Mouse (Mus musculus) G1E-ER4 (cell line): Measurements from ENCODE around the gene Atpif1. TPM values are rescaled to one million over a fixed set of nuclear protein-coding genes. Genes with fewer than 3 reads are reported as not detected.

Source experiments
- GATA1 ChIP-seq: IDR thresholded peaks from one replicate; pipeline ENCODE4 v1.8.0; 2012; ENCODE audit warnings: low read length, inconsistent platforms
- polyA plus RNA-seq: library from polyadenylated mRNA; stranded (reverse); fragments of >175 nt; gene quantifications from 2 replicates; pipeline ENCODE4 v1.2.3, GENCODE M21; 2012

Atpif1 gene
- 178 and 267 TPM in 2 replicates for polyA plus RNA-seq

DNA sequence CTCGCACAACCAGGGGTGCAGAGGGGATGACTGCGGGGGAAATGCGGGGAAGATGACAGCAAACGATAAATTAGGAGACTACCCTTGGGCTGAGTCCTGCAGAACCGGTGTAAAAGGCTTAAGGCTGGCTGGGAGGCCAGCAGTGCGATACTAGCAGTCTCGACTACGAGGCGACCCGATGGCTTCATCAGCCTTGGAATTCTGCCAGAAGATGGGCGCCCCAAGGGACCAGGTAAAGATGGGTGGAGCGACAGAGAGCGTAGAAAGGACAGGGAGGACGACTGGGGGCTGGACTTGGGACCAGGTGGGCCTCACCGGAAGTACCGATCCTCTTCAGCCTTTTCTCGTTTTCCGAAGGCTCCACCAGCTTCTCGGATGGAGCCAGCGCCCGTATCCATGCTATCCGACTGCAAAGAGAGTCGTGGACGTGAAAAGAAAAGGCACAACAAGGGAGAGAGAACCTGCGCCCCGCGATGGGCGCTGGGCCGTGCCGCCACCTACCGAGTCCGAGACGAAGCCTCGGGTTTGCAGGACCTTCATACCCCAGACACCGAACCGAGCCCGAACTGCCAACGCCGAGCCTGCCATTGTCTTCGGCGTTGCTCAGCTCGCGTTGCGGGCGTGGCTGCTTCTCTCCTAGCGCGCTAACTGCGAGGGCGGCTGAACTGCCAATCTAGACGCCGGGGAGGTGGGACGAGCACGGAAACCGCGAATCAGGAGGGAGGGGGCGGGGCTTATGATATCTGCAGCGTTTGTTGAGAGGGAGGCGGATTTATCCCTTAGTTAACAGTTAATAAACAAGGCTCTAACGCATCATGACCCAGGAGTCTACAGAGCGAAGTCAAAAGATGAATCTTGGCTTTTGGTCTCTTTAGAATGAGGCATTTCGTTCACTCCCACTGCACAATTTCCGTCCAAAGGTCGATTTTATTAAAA, at the start of gene Atpif1:
Gene Atpif1, minus strand, starts transcription at position 679 of the 936 bp plus-strand sequence.
- no peak for TF ChIP-seq GATA1

DNA sequence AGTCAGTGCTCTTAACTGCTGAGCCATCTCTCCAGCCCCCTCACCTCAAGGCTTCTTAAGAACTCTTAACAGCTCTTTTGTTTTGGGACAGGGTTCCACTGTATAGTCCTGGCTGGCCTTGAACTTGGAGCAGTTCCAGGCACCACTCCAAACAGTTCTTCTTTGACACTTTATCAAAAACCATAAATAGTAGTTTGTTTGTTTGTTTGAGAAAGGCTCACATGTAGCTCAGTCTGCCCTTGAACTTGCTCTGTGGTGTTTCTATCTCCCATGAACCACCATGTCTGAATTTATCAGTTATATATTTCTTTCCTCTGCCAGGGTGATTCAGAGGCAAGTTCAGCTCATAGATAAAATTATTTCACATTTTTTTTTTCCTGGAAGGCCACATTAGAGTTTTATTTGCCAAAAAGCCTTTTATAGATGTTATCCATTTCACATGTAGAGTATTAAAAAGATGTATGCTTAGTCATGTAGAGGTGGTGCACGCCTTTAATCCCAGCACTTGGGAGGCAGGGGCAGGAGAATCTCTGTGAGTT, 41.4 kb upstream of the Atpif1 start:
- TF ChIP-seq GATA1, result no peak

GRCm38 (mm10) chr4:132573327-132573726, 39.9 kb upstream of the Atpif1 start:
- no peak for TF ChIP-seq GATA1

DNA sequence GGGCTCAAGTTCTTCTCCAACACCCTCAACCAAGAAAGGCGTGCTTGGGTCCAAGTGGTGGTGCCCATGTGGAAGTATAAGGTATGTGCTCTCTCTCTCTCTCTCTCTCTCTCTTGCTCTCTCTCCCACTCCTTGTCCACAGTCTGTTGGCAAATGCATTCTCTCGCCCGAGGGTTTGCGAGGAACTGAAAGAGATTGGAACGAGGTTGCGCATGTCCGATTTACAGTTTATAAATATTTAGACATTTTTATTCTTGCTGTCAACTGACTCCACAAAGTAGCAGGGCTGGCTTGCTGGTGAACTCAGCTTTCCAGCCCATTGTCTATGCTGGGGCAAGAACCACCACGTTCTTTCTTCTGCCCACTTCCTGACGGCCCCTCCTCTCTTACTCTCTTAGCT, 37.7 kb upstream of the Atpif1 start:
- TF ChIP-seq GATA1, result no peak

- no peak for TF ChIP-seq GATA1
Measured at GRCm38 (mm10) chr4:132569115-132569514, 35.7 kb upstream of the Atpif1 start.

DNA sequence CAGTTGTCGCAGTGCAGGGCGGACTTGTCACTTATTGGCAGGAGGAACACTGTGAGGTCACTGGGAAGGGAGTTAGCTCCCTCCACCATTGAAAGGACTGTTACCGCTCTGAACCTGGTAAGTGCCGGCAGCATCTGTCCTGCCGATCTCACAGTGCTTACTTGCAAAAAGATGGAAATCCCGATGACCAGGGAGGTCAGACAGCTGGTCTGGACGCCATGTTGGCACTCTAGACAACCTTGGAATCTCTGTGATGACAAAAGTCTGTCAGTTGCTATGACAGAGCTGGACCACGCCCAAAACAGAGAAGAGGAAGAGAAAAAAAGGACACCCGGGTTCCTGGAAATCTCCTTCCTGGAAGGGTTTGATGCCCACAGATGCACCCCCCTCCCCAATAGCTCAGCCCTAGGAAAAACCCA, 33.9 kb upstream of the Atpif1 start:
- TF ChIP-seq GATA1, result no peak

DNA sequence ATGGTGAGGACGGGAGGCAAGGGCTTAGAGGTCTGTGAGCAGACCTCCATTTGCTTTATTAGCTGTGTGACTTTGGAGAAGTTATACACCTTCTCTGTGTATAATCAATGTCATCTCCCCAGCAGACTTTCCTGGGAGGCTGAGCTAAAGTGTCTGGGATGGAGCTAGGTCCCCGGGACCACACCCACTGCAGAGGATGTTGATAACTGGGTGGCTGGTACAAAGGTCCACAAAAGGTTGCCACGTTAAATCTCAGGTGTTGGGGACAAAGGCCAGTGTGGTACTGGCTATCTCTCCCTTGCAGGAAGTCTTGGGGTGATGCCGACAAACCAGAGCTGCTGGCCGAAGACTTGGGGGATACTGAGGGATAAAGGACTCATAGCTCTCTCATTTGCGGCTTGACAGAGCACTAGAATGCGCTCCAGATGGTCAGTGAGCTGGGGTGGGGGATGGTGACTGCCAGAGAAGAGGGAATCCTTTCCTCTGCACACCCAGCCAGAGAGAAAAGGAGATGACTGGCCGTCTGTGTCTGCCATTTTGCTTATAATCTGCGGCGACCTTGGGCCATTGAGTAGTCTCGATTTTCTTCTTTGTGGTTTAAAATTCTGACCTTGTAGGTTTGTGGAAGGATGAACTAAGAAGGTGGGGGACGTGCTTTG, 31.8 kb upstream of the Atpif1 start:
- no peak for TF ChIP-seq GATA1

- TF ChIP-seq GATA1, result no peak
Measured at GRCm38 (mm10) chr4:132563965-132564364, 30.5 kb upstream of the Atpif1 start, which contains the start of gene Ptafr. TSS of gene Ptafr (plus strand) at chr4:132564067.

GRCm38 (mm10) chr4:132563261-132563660, 29.8 kb upstream of the Atpif1 start:
- TF ChIP-seq GATA1, result no peak

DNA sequence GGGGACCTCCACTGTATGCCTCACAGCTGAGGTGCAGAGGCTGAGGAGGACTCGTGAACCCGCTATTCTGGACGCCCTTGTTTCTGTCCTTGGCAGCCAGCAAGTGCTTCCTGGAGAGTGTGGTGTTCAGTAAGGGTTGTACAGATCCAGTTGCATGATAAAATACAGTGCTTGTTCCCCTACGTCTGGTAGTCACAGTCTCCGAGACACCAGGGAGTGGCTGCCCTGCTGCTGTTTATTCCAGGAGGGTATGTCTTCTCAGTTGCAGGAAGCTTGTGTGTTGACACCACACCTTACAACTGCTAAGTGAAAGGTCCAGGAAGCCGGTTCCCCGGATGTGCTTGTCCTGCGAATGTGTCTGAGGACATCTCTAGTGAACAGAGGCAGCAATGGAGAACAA, 21.2 kb upstream of the Atpif1 start:
- TF ChIP-seq GATA1, result no peak

GRCm38 (mm10) chr4:132554221-132554620, 20.8 kb upstream of the Atpif1 start:
- no peak for TF ChIP-seq GATA1

DNA sequence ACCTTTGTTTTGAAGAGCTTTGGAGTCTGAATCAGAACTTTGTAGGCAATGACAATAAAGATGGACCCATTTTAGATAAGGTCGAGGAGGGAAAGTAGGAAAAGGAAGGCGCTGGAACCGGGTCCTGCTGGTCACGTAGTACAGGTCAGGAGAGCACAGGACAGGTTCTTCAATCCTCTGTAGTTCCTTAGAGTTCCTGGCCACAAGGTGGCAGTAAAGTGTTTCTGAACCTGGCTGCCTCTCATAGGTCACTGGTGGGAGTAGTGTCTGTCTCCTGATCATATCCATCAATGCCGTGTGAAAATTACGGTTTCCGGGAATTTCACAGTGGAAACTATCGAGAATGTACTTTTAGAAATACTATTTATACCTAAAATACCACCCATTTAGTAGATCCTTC, 12.4 kb upstream of the Atpif1 start:
- no peak for TF ChIP-seq GATA1

DNA sequence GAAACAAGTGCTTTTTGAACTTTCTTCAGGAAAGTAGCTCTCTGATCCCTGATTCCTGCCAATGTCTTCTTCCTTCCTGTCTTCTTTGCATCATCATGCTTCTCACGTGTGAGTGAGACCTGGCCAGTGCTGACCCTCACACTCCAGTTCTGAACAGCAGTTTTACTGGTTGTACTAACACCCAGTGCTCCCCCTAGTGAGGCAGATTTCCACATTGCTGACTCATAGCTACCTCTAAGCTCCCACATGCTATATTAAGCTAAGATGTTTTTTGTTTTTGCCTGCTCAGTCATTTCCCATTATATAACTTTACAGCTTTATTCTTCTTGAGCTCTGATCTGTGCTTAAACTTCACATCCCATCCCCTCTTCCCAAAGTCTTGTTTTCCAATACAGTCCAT, 9.3 kb upstream of the Atpif1 start:
- no peak for TF ChIP-seq GATA1

- TF ChIP-seq GATA1, result no peak
Measured at GRCm38 (mm10) chr4:132541413-132541812, 8.0 kb upstream of the Atpif1 start.

DNA sequence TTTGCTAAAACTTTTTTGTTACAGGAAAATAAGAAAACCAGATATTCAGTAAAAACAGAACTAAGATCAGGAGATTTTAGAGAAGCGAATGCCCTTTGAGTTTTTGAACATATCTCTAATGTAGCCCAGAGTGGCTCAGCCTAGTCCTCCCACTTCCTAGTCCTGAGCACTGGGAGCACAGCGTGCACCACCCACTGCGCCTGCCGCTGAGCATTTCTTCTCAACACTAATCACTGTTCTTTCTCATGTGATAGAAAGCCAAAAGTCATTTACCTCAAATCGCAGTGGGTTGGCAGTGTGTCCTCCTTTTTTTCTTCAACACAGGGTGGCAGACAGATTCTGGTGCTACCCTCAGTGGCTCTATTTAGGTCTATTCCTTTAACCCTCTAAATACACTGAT, 6.0 kb upstream of the Atpif1 start:
- no peak for TF ChIP-seq GATA1

- no peak for TF ChIP-seq GATA1
Measured at GRCm38 (mm10) chr4:132535406-132536121, 2.1 kb upstream of the Atpif1 start, which contains the start of gene Dnajc8. TSS of gene Dnajc8 (plus strand) at chr4:132535550.
